Mouse (Mus musculus) A20 (cell line): ENCODE measurements around the gene Ndrg2.
"Not testable (repeated sequence)": the region's sequence is repeated elsewhere in the genome, so short reads cannot be mapped to it uniquely, and the experiment has no call there.

ENCODE experiments used
- DNase-seq: peaks from one replicate; pipeline ENCODE4 v3.0.0-alpha.2; 2011; ENCODE audit warnings: low read depth, low spot score

Gene Ndrg2

DNA sequence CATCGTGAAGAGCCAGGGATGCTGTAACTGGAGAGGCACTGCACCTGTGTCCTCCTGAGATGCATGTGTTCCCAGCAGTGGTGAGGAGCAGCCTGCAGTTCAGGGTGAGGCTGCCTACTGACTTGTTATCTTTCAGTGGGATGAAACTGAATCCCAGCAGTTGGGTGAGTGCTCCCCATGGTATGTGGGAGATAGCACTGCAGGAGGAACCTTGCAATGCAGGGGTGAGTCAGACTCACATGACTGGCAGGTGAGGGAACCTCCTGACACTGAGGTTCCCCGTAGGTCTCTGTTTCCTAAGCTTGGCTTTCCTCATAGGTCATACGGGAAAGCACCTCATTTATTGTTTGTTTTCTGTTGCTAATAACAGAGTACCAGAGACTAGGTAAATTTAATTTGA lies 36.4 kb downstream of the Ndrg2 start:
- DNase-seq: no peak

- DNase-seq: no peak
Measured at GRCm38 (mm10) chr14:51871741-51872140, 42.2 kb downstream of the Ndrg2 start.

GRCm38 (mm10) chr14:51870756-51871155 lies 43.2 kb downstream of the Ndrg2 start:
- DNase-seq: no peak

- DNase-seq: not testable (repeated sequence)
Measured at GRCm38 (mm10) chr14:51863603-51864002, 50.4 kb downstream of the Ndrg2 start.

DNA sequence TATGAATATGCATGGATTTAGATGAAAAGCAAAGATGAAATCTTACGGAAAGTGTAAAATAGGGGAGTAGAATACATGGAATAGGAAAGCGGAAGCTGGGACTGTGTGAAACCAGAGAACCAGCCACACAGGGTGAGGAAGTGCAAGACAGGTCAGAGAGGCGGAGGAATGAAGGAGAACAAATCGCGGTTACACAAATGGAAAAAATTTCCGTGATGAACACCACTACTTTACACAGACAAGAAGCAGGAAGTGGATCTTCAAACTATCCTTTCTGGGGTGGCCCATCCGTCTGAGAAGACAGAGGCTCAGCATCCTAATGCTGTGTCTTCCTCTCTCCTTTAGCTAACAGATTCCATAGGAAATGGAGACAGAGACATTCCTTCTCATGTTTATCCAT lies 58.7 kb downstream of the Ndrg2 start:
- DNase-seq: not testable (repeated sequence)
